Mouse (Mus musculus): ENCODE results near the gene Otud5. TPM values are rescaled to one million over a fixed set of nuclear protein-coding genes. Genes with fewer than 3 reads are reported as not detected.

The Otud5 gene
- polyA plus RNA-seq (2017; shearing (Covaris generic)) = 100 to 1,000 TPM; 196 to 198 TPM

GRCm38 (mm10) chrX:7841163-7842162 is at the start of gene Otud5:
TSS of gene Otud5 (plus strand) at chrX:7841364.

GRCm38 (mm10) chrX:7821865-7822779 is 19.0 kb upstream of the Otud5 start, which contains the start of gene Kcnd1:
TSS of gene Kcnd1 (plus strand) at chrX:7822289.

DNA sequence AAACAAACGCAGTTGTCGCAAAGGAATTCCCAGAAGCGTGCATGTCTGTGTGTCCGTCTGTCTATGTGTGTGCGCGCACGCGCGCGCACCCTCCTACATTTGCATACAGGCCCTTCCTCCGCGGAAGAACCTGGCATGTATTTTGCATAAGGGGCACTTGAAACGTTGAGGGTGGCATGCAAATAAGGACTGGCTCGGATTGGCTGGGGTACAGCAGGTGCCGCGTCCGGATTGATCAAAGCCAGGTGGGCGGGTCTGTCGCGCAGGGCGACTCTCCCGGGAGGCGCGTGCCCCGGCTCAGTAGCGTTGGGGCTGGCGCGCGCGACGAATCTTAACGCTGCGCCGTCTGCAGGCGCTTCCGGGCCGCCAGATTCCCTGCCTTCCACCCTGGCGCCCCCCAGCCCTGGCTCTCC is 36.8 kb downstream of the Otud5 start, which contains the start of gene Pim2:
TSS of gene Pim2 (plus strand) at position 256 of the 413 bp plus-strand sequence.

GRCm38 (mm10) chrX:7883841-7884567 is 42.8 kb downstream of the Otud5 start, which contains the start of gene Slc35a2:
TSS of gene Slc35a2 (plus strand) at chrX:7884028.

DNA sequence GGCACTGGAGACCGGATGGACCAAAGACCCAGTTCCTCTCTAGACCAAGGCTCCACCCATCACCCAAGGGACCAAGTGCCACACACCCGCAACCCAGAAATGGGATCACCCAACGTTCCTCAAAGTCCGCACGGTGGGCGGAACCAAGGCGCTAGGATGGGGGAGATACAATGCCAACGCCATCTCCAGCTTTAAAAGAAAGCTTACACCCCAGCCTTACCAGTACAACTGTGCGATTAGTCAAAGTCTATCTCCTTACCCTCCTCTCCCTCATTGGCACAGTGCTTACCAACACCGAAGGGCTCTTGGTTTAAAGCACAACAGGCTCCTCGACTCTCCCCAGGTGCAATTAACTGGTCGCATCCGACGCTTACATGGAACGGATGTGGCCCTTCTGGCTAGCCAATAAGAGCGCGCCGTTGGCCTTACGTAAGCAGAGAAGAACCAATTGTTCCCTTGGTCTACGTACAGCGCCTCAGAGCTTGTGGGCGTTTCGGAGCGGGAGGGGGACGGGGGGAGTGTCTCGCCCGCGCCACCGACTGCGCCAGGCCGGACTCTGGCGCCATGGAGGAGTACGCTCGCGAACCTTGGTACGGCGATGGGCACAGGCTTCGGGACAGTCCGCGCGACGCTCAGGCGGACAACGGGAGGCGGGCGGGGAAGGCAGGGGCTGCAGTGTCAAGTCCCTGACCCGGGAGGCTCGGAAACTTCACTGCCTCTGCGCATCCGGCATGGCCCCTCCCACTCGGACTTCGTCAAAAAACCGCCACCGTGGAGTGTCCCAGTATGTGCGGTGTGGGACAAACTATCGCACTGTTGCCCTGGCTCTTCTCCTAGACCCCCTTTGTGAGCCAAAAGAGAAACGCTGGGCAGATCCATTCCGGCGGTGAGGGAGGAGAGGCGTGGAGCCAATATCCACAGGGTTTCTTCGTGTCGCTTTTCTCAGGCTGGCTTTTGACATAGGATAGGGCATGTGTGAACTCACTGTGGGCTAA is 58.0 kb downstream of the Otud5 start, which contains the start of the genes Pqbp1 and Timm17b:
TSS of gene Pqbp1 (minus strand) at position 390 of the 995 bp plus-strand sequence.
TSS of gene Timm17b (plus strand) at position 478 of the 995 bp plus-strand sequence.

GRCm38 (mm10) chrX:7907735-7908134 is 66.6 kb downstream of the Otud5 start, which contains the start of gene Gm10491:
TSS of gene Gm10491 (minus strand) at chrX:7907835.

DNA sequence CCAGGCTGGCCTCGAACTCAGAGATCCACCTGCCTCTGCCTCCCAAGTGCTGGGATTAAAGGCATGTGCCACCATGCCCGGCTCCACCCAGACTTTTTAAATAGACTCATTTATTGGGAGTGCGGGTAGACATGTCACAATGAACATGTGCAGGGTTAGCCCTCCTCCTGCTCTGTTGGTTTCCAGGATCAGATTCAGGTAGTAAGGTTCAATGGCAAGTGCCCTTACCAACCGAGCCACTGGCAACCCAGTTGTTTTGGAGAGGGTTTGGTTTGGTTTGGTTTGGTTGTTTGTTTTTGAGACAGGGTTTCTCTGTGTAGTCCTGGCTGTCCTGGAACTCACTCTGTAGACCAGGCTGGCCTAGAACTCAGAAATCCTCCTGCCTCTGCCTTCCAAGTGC is 68.1 kb downstream of the Otud5 start, which contains the start of gene Gm10490:
TSS of gene Gm10490 (plus strand) at position 301 of the 400 bp plus-strand sequence.

DNA sequence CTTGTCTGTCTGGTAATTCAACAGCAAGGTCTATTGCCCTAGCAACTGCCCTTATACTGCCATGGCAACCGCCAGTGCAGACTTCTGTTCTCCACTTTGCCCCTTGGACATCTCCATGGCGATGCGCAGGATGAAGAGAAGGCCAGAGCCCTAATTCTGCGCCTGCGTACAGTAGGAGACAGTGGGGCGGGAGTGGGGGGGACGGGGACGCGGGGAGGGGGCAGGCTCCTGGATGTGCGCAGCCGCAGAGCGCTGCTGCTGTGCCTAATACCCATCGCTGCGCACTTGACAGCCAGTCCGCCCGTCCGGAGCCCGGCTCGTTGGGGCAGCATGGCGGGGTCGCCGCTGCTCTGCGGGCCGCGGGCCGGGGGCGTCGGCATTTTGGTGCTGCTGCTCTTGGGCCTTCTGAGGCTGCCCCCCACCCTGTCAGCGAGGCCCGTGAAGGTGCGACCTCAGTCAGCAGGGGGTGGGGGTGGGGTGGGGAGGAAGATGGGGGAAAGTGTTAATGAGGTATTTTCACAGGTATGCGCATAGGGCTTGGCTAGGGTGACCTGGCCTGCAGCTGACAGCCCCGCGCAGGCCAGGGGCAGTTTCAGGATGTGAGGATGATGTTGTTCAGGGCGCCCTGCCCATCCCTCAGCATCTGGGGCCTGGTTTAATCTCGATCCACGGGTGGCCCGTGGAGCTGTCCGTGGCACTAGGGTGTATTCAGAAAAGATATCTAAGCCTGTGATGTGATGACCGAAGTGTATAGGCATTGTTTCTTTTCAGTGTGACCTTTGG is 78.6 kb downstream of the Otud5 start, which contains the start of gene Pcsk1n:
TSS of gene Pcsk1n (plus strand) at position 222 of the 783 bp plus-strand sequence.

Other genes starting within 250 kb of the Otud5 start
- 10 to 100 TPM; 26.9 to 33.1 TPM for gene Ccdc22, start 235.8 kb upstream of the Otud5 start, polyA plus RNA-seq (2017; shearing (Covaris generic))
- under 1 TPM; 0.43 to 0.66 TPM for gene Cacna1f, start 234.3 kb upstream of the Otud5 start, polyA plus RNA-seq (2017; shearing (Covaris generic))
- gene Syp, start 202.9 kb upstream of the Otud5 start, polyA plus RNA-seq (2017; shearing (Covaris generic)) = 10 to 100 TPM; 11.7 to 11.9 TPM
- 10 to 100 TPM; 28.9 to 30.0 TPM for gene Prickle3, start 184.1 kb upstream of the Otud5 start, polyA plus RNA-seq (2017; shearing (Covaris generic))
- 10 to 100 TPM; 89.2 to 98.4 TPM for gene Plp2, start 170.0 kb upstream of the Otud5 start, polyA plus RNA-seq (2017; shearing (Covaris generic))
- not detected for gene Magix, start 160.1 kb upstream of the Otud5 start, polyA plus RNA-seq (2017; shearing (Covaris generic))
- 10 to 100 TPM; 52.1 to 78.0 TPM for gene Gpkow, start 144.2 kb upstream of the Otud5 start, polyA plus RNA-seq (2017; shearing (Covaris generic))
- 10 to 100 TPM; 75.7 to 78.1 TPM for gene Wdr45, start 127.0 kb upstream of the Otud5 start, polyA plus RNA-seq (2017; shearing (Covaris generic))
- gene Gm45208, start 119.1 kb upstream of the Otud5 start, polyA plus RNA-seq (2017; shearing (Covaris generic)) = not detected
- gene Praf2, start 112.9 kb upstream of the Otud5 start, polyA plus RNA-seq (2017; shearing (Covaris generic)) = 10 to 100 TPM; 36.2 to 40.3 TPM
- gene Ccdc120, start 90.5 kb upstream of the Otud5 start, polyA plus RNA-seq (2017; shearing (Covaris generic)) = under 1 TPM; 0.11 to 0.55 TPM
- 10 to 100 TPM; 30.6 to 35.2 TPM for gene Tfe3, start 78.8 kb upstream of the Otud5 start, polyA plus RNA-seq (2017; shearing (Covaris generic))
- gene Gripap1, start 51.6 kb upstream of the Otud5 start, polyA plus RNA-seq (2017; shearing (Covaris generic)) = 10 to 100 TPM; 95.0 to 98.3 TPM
- gene Kcnd1, start 19.1 kb upstream of the Otud5 start, polyA plus RNA-seq (2017; shearing (Covaris generic)) = 1 to 10 TPM in 1 of 2 experiments, under 1 TPM in 1; 0.69 to 2.4 TPM
- gene Pim2, start 36.9 kb downstream of the Otud5 start, polyA plus RNA-seq (2017; shearing (Covaris generic)) = 10 to 100 TPM; 51.7 to 86.2 TPM
- 10 to 100 TPM; 39.3 to 39.5 TPM for gene Slc35a2, start 42.7 kb downstream of the Otud5 start, polyA plus RNA-seq (2017; shearing (Covaris generic))
- gene Pqbp1, start 57.9 kb downstream of the Otud5 start, polyA plus RNA-seq (2017; shearing (Covaris generic)) = 100 to 1,000 TPM; 144 to 146 TPM
- gene Timm17b, start 58.0 kb downstream of the Otud5 start, polyA plus RNA-seq (2017; shearing (Covaris generic)) = 100 to 1,000 TPM; 130 to 136 TPM
- not detected for gene Gm10491, start 66.5 kb downstream of the Otud5 start, polyA plus RNA-seq (2017; shearing (Covaris generic))
- not detected for gene Gm10490, start 68.2 kb downstream of the Otud5 start, polyA plus RNA-seq (2017; shearing (Covaris generic))
- under 1 TPM in 1 of 2 experiments, not detected in 1; 0.38 TPM for gene Pcsk1n, start 78.5 kb downstream of the Otud5 start, polyA plus RNA-seq (2017; shearing (Covaris generic))
- under 1 TPM in 1 of 2 experiments, not detected in 1; 0.44 TPM for gene Eras, start 87.2 kb downstream of the Otud5 start, polyA plus RNA-seq (2017; shearing (Covaris generic))
- 10 to 100 TPM; 13.0 to 14.0 TPM for gene Hdac6, start 106.5 kb downstream of the Otud5 start, polyA plus RNA-seq (2017; shearing (Covaris generic))
- gene Gata1, start 136.7 kb downstream of the Otud5 start, polyA plus RNA-seq (2017; shearing (Covaris generic)) = 10 to 100 TPM; 25.9 to 28.4 TPM
- not detected for gene Glod5, start 177.1 kb downstream of the Otud5 start, polyA plus RNA-seq (2017; shearing (Covaris generic))
- gene Suv39h1, start 233.4 kb downstream of the Otud5 start, polyA plus RNA-seq (2017; shearing (Covaris generic)) = 10 to 100 TPM; 22.7 to 32.2 TPM
- 10 to 100 TPM; 80.0 to 87.7 TPM for gene Was, start 249.1 kb downstream of the Otud5 start, polyA plus RNA-seq (2017; shearing (Covaris generic))

Measured in inflammation-experienced regulatory T-cells (primary cell).